Mouse (Mus musculus) cerebellum, postnatal 4 days (tissue): ENCODE measurements around the gene Gm21677.
"Not testable (repeated sequence)": the region's sequence is repeated elsewhere in the genome, so short reads cannot be mapped to it uniquely, and the experiment has no call there.

ENCODE experiments used
- DNase-seq, 2 experiments: peaks; one replicate each; pipeline ENCODE4 v3.0.0; 2022; ENCODE audit warnings: low spot score in 2 of 2, mixed read lengths in 1 of 2

Gene Gm21677

GRCm38 (mm10) chrY:3306349-3306748 is at the start of gene Gm21677:
Gm21677 (minus strand) TSS chrY:3306449.
- not testable (repeated sequence) for DNase-seq

GRCm38 (mm10) chrY:3345229-3345628 is 39.0 kb upstream of the Gm21677 start, which contains the start of gene Gm21693:
Gm21693 (minus strand) TSS chrY:3345329.
- DNase-seq, result not testable (repeated sequence)

- not testable (repeated sequence) for DNase-seq
Observed at GRCm38 (mm10) chrY:3340661-3341060, 34.4 kb upstream of the Gm21677 start.
